Mouse (Mus musculus) cerebellum, adult 9-10 months (tissue): Measurements from ENCODE around the gene Mdc1.
A peak's percentile ranks its signal among the peaks of the same experiment; 100 is the strongest.

Experiments
- DNase-seq: peaks from one replicate; pipeline ENCODE4 v3.0.0; 2022

Gene Mdc1

GRCm38 (mm10) chr17:35841076-35841950, at the start of gene Mdc1:
Mdc1 (plus strand) TSS chr17:35841515.
- peak; percentile 100 for DNase-seq

- DNase-seq = no peak
These were observed 48.5 kb upstream of the Mdc1 start for GRCm38 (mm10) chr17:35792837-35793236.

- no peak for DNase-seq
These were observed 46.2 kb upstream of the Mdc1 start for GRCm38 (mm10) chr17:35795099-35795498.

- no peak for DNase-seq
These were observed 45.7 kb upstream of the Mdc1 start for GRCm38 (mm10) chr17:35795656-35796055.

GRCm38 (mm10) chr17:35796835-35797234, 44.5 kb upstream of the Mdc1 start:
- DNase-seq = no peak

GRCm38 (mm10) chr17:35800905-35801304, 40.4 kb upstream of the Mdc1 start:
- DNase-seq = no peak

- no peak for DNase-seq
These were observed 38.3 kb upstream of the Mdc1 start for GRCm38 (mm10) chr17:35803020-35803419.

GRCm38 (mm10) chr17:35803858-35804399, 37.4 kb upstream of the Mdc1 start:
- DNase-seq = no peak

GRCm38 (mm10) chr17:35808073-35808472, 33.2 kb upstream of the Mdc1 start:
- no peak for DNase-seq

GRCm38 (mm10) chr17:35809395-35809794, 31.9 kb upstream of the Mdc1 start:
- DNase-seq = no peak

- no peak for DNase-seq
These were observed 30.2 kb upstream of the Mdc1 start for GRCm38 (mm10) chr17:35810900-35811648.

GRCm38 (mm10) chr17:35812307-35812706, 29.0 kb upstream of the Mdc1 start:
- no peak for DNase-seq

- DNase-seq = no peak
These were observed 28.6 kb upstream of the Mdc1 start for GRCm38 (mm10) chr17:35812736-35813135.

- peak; percentile 29 for DNase-seq
These were observed 28.1 kb upstream of the Mdc1 start for GRCm38 (mm10) chr17:35813245-35813647.

GRCm38 (mm10) chr17:35813653-35814052, 27.7 kb upstream of the Mdc1 start:
- no peak for DNase-seq

GRCm38 (mm10) chr17:35814678-35815077, 26.6 kb upstream of the Mdc1 start:
- DNase-seq = no peak

- no peak for DNase-seq
These were observed 25.5 kb upstream of the Mdc1 start for GRCm38 (mm10) chr17:35815836-35816235.

- no peak for DNase-seq
These were observed 24.6 kb upstream of the Mdc1 start for GRCm38 (mm10) chr17:35816686-35817085.

GRCm38 (mm10) chr17:35817226-35817625, 24.1 kb upstream of the Mdc1 start:
- no peak for DNase-seq

GRCm38 (mm10) chr17:35820111-35820510, 21.2 kb upstream of the Mdc1 start:
- DNase-seq = no peak

- peak; percentile 68 for DNase-seq
These were observed 19.6 kb upstream of the Mdc1 start, which contains the start of gene Ier3 for GRCm38 (mm10) chr17:35821439-35822430. Ier3 (plus strand) TSS chr17:35821684.

GRCm38 (mm10) chr17:35822564-35822963, 18.8 kb upstream of the Mdc1 start:
- no peak for DNase-seq
